ENCODE assay signal across 8 mouse cellular contexts in the genomic region with DNA sequence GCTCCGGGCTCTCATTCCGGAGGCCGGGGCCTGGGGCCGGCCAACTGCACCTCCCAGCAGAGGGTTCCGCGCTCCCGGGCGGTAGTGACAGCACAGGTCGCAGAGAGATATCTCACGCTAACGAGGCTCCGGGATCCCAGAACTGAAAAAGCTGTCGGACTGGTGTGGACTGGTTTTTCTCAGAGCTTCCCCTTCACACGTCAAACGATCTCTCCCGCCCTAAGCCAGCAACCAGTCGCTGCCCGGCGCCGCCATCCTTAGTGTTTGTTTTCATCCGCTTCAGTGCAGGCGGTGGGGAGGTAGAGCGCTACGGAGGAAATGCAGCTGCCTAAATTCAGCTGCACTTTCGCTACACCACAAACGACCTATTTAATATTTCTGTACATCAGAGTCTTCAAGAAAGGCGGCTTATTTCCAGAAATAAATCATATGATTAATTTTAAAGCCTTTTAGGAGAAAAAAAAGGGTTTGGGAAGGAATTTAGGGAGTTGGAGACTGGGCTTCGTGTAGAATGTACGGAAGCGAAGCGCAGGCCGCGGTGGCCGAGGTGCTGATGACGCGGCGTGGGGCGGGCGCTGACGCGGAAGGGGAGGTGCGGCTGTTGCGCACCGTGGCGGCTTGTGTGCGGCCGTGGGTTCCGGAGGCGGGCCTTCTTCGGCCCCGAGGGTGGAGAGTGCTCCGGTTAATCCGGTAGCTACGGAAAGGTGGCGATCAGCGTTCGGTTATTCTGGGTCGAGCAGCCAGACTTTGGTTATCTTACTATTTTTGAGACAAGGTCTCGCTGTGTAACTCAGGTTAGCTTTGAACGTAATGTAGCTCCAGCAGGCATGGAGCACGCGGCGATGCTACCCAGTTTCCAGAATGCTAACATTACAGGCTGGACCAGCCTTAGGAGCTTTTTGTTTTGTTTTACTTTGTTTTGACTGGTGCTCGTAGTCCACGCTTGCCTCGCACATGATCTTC. TPM values are rescaled to one million over a fixed set of nuclear protein-coding genes. Genes with fewer than 3 reads are reported as not detected.
DNase-seq lines count a peak whose midpoint lies in the region; ATAC-seq and TF ChIP-seq lines count a peak whose summit lies in the region.

Gene Atg13, minus strand, starts transcription at position 305 of the 963 bp plus-strand sequence.
Gene Harbi1, plus strand, starts transcription at position 581 of the 963 bp plus-strand sequence.

- H3K36me3 ChIP-seq in forebrain, embryonic 15.5 days: no peaks in the 10 kb centered on the region
- H3K36me3 ChIP-seq in lung, embryonic 14.5 days (ENCODE audit: insufficient read depth): no peaks in the 10 kb centered on the region
- no peaks in the 10 kb centered on the region for H3K36me3 ChIP-seq in thymus, adult 2 months (ENCODE audit: control insufficient read depth, insufficient read depth, low read length)

- ATAC-seq in forebrain, embryonic 15.5 days (replicated peaks): peak; percentile 99
- ATAC-seq in lung, embryonic 14.5 days (ENCODE audit: insufficient read depth): peak; percentile 100

- under 1% methylated on average over 66 of the region's 66 CpGs for WGBS in forebrain, embryonic 15.5 days
- WGBS in lung, embryonic 14.5 days: under 1% methylated on average over 66 of the region's 66 CpGs
- under 1% methylated on average over 66 of the region's 66 CpGs for WGBS in olfactory bulb, adult 2 months
- WGBS in thymus, adult 2 months: under 1% methylated on average over 66 of the region's 66 CpGs

- no peaks in the 10 kb centered on the region for H3K9me3 ChIP-seq in forebrain, embryonic 15.5 days
- H3K9me3 ChIP-seq in lung, embryonic 14.5 days (ENCODE audit: low read depth, low read length): no peaks in the 10 kb centered on the region

- H3K4me2 ChIP-seq in forebrain, embryonic 15.5 days (replicated peaks): peak within 1 kb of the TSS; percentile 77
- H3K4me2 ChIP-seq in lung, embryonic 14.5 days: peak within 1 kb of the TSS; percentile 88

- intact Hi-C loops in heart, postnatal 36 days (cut with DNase I): loop anchor here (2.0 kb wide), 1 partner anchor 60 kb away; no protein-coding TSS in a partner anchor

- H3K27me3 ChIP-seq in forebrain, embryonic 15.5 days: no peaks in the 10 kb centered on the region
- H3K27me3 ChIP-seq in lung, embryonic 14.5 days (ENCODE audit: insufficient read depth, low read length): no peaks in the 10 kb centered on the region
- H3K27me3 ChIP-seq in thymus, adult 2 months (ENCODE audit: control insufficient read depth, insufficient read depth, low read length): no peaks in the 10 kb centered on the region

- TF ChIP-seq CTCF in layer of hippocampus, adult 2 months (conservative IDR thresholded peaks at IDR 0.05): no peak
- no peak for TF ChIP-seq CTCF in lung, embryonic 14.5 days (IDR thresholded peaks at IDR 0.05; ENCODE audit: low read depth)
- no peak for TF ChIP-seq CTCF in olfactory bulb, adult 2 months (IDR thresholded peaks at IDR 0.05; ENCODE audit: insufficient read depth, low read depth, low read length)
- peak; percentile 32; the same call in 1 of the 2 replicates for TF ChIP-seq CTCF in thymus, adult 2 months (IDR thresholded peaks at IDR 0.05; ENCODE audit: borderline replicate concordance, control insufficient read depth, extremely low read depth, insufficient read depth, low read length, poor library complexity)

- DNase-seq in ES-CJ7 (ENCODE audit: low read depth, low spot score): peak; percentile 89
- DNase-seq in cerebellum, adult 11 months: peak; percentile 89
- DNase-seq in heart, postnatal 36 days: peak; percentile 93
- peak; percentile 93 to 95 for DNase-seq in layer of hippocampus, adult 2 months (ENCODE audit: low spot score in 2 of 2)
- peak; percentile 96 for DNase-seq in lung, embryonic 14.5 days
- DNase-seq in thymus, adult 2 months: peak; percentile 90

- peak within 1 kb of the TSS; percentile 90 for H3K9ac ChIP-seq in forebrain, embryonic 15.5 days (replicated peaks)
- peak within 1 kb of the TSS; percentile 81 for H3K9ac ChIP-seq in lung, embryonic 14.5 days

- peak within 1 kb of the TSS; percentile 97 for H3K4me3 ChIP-seq in forebrain, embryonic 15.5 days
- H3K4me3 ChIP-seq in layer of hippocampus, adult 2 months: peak within 1 kb of the TSS; percentile 97
- peak within 1 kb of the TSS; percentile 89 for H3K4me3 ChIP-seq in lung, embryonic 14.5 days (ENCODE audit: low read depth, low read length)
- H3K4me3 ChIP-seq in olfactory bulb, adult 2 months (ENCODE audit: insufficient read depth, low read depth, low read length): peak within 1 kb of the TSS; percentile 98
- H3K4me3 ChIP-seq in thymus, adult 2 months (ENCODE audit: control insufficient read depth, insufficient read depth, low read length): peak within 1 kb of the TSS; percentile 91

- peaks cover 23% of the 10 kb centered on the region for H3K4me1 ChIP-seq in forebrain, embryonic 15.5 days
- peaks cover 7% of the 10 kb centered on the region; the same call in 1 of the 2 replicates for H3K4me1 ChIP-seq in lung, embryonic 14.5 days (ENCODE audit: insufficient read depth)
- H3K4me1 ChIP-seq in olfactory bulb, adult 2 months (ENCODE audit: control insufficient read depth, insufficient read depth, low read length): peaks cover 3% of the 10 kb centered on the region
- peaks cover 3% of the 10 kb centered on the region for H3K4me1 ChIP-seq in thymus, adult 2 months (replicated peaks; ENCODE audit: control insufficient read depth, insufficient read depth, low read length)

- H3K27ac ChIP-seq in forebrain, embryonic 15.5 days (replicated peaks): peak within 1 kb of the TSS; percentile 83
- H3K27ac ChIP-seq in layer of hippocampus, adult 2 months: peak within 1 kb of the TSS; percentile 99
- peak within 1 kb of the TSS; percentile 88 for H3K27ac ChIP-seq in lung, embryonic 14.5 days (ENCODE audit: low read depth)
- H3K27ac ChIP-seq in olfactory bulb, adult 2 months (ENCODE audit: insufficient read depth, low read depth, low read length): peak within 1 kb of the TSS; percentile 46
- H3K27ac ChIP-seq in thymus, adult 2 months (ENCODE audit: control insufficient read depth, insufficient read depth, low read length): peak within 1 kb of the TSS; percentile 37

- peak; percentile 63 for TF ChIP-seq POLR2A in olfactory bulb, adult 2 months (IDR thresholded peaks at IDR 0.05; ENCODE audit: insufficient read depth, low read depth, low read length)
- TF ChIP-seq POLR2A in thymus, adult 2 months (IDR thresholded peaks at IDR 0.05; ENCODE audit: control insufficient read depth, extremely low read depth, insufficient read depth, low read length, poor library complexity): peak; percentile 72

RNA-seq across cellular contexts. Expression of gene Atg13, which starts in this region (rescaled TPM):
- polyA plus RNA-seq in forebrain, embryonic 15.5 days (2015; fragmentation: Nextera tagmentation; extraction: Ambion mirVana): 38.4 and 40.4 TPM in 2 replicates
- total RNA-seq in heart, postnatal 36 days (2021): 10 to 100 TPM; 49.4 to 54.1 TPM
- total RNA-seq in layer of hippocampus, adult 2 months (2021): 10 to 100 TPM; 73.9 to 75.3 TPM
- polyA plus RNA-seq in lung, embryonic 14.5 days (2014; fragmentation: Nextera tagmentation; extraction: Ambion mirVana): 20.9 and 25.6 TPM in 2 replicates
- not detected in 2 replicates for polyA plus RNA-seq in olfactory bulb, adult 2 months (2012; ENCODE audit: insufficient read depth, insufficient read length, low replicate concordance, missing spikeins)
- 50.4 and 50.7 TPM in 2 replicates for polyA plus RNA-seq in thymus, adult 2 months (2012; rRNA removed)

RNA-seq across cellular contexts. Expression of gene Harbi1, which starts in this region (rescaled TPM):
- polyA plus RNA-seq in forebrain, embryonic 15.5 days (2015; fragmentation: Nextera tagmentation; extraction: Ambion mirVana): 20.4 and 23.7 TPM in 2 replicates
- total RNA-seq in heart, postnatal 36 days (2021): 1 to 10 TPM; 7.3 to 7.6 TPM
- total RNA-seq in layer of hippocampus, adult 2 months (2021): 1 to 10 TPM; 6.7 to 10.0 TPM
- polyA plus RNA-seq in lung, embryonic 14.5 days (2014; fragmentation: Nextera tagmentation; extraction: Ambion mirVana): 15.8 and 16.9 TPM in 2 replicates
- polyA plus RNA-seq in olfactory bulb, adult 2 months (2012; ENCODE audit: insufficient read depth, insufficient read length, low replicate concordance, missing spikeins): not detected in 2 replicates
- polyA plus RNA-seq in thymus, adult 2 months (2012; rRNA removed): 4.4 and 4.6 TPM in 2 replicates

Comparison
In these comparisons a context has a peak if more than half of its experiments do, and no peak if none do; other contexts are left out.
1. Peak in every context shown above with its lines: DNase-seq, ATAC-seq, H3K4me3 ChIP-seq and H3K27ac ChIP-seq.
2. H3K27ac ChIP-seq: peak in every context shown above with its lines; median percentile 99 in layer of hippocampus, adult 2 months; 88 in lung, embryonic 14.5 days; 83 in forebrain, embryonic 15.5 days; 46 in olfactory bulb, adult 2 months; 37 in thymus, adult 2 months.